Mouse (Mus musculus) ES-E14 (cell line): ENCODE measurements at regions not wholly inside any gene's neighbourhood (a gene's known extent, or its start where the extent isn't known, plus 50 kb on each side); places are given as distances from the start of the nearest gene placed in this dataset.

ENCODE experiments used
- DNase-seq: peaks from one replicate; pipeline ENCODE4 v3.0.0-alpha.2; 2013; ENCODE audit warnings: low read depth, low spot score
- H3K27ac ChIP-seq: 2 replicates; pipeline ENCODE4 v1.5.1; 2012; ENCODE audit warnings: low read depth, mild to moderate bottlenecking, low read length, moderate library complexity, mixed read lengths; ENCODE audit not compliant: poor library complexity, insufficient read depth, severe bottlenecking
- H3K36me3 ChIP-seq: 2 replicates; pipeline ENCODE4 v1.6.1; 2012; ENCODE audit warnings: mild to moderate bottlenecking, low read length, moderate library complexity, mixed read lengths; ENCODE audit not compliant: control insufficient read depth, poor library complexity, insufficient read depth, severe bottlenecking
- H3K4me1 ChIP-seq, 2 experiments: fragments of 150-350 bp in 1 of 2; sonication (generic) in 1 of 2; 2 replicates each; pipeline ENCODE4 v1.6.1; 2012; ENCODE audit warnings: low read length in 2 of 2, mild to moderate bottlenecking in 1 of 2, mixed read lengths in 1 of 2; ENCODE audit not compliant: control insufficient read depth in 2 of 2, insufficient read depth in 2 of 2, poor library complexity in 1 of 2
- H3K4me3 ChIP-seq, 2 experiments: fragments of 150-350 bp in 1 of 2; sonication (generic) in 1 of 2; 2 replicates each; pipeline ENCODE4 v1.5.1; 2012; ENCODE audit warnings: low read length in 2 of 2, low read depth in 1 of 2, mild to moderate bottlenecking in 1 of 2, mixed read lengths in 1 of 2; ENCODE audit not compliant: insufficient read depth in 1 of 2, poor library complexity in 1 of 2, severe bottlenecking in 1 of 2
- H3K9ac ChIP-seq: 2 replicates; pipeline ENCODE4 v1.6.1; 2012; ENCODE audit warnings: low read depth, mild to moderate bottlenecking, low read length, mixed read lengths; ENCODE audit not compliant: poor library complexity, insufficient read depth, severe bottlenecking
- H3K9me3 ChIP-seq: fragments of 150-350 bp; sonication (generic); 2 replicates; pipeline ENCODE4 v1.6.1; 2012; ENCODE audit warnings: low read depth, mild to moderate bottlenecking, low read length; ENCODE audit not compliant: control insufficient read depth, insufficient read depth
- CHD2 ChIP-seq: IDR thresholded peaks from 2 replicates; pipeline ENCODE4 v1.6.1; 2014; ENCODE audit warnings: mild to moderate bottlenecking, low read depth, low read length, inconsistent platforms
- HCFC1 ChIP-seq: IDR thresholded peaks from 2 replicates; pipeline ENCODE4 v1.6.1; 2012; ENCODE audit warnings: low read length, inconsistent platforms, borderline replicate concordance; ENCODE audit not compliant: insufficient read depth
- MAFK ChIP-seq: IDR thresholded peaks from 2 replicates; pipeline ENCODE4 v1.6.1; 2014; ENCODE audit warnings: mild to moderate bottlenecking, low read depth, low read length, inconsistent platforms; ENCODE audit not compliant: insufficient read depth
- ZC3H11A ChIP-seq: IDR thresholded peaks from 2 replicates; pipeline ENCODE4 v1.6.1; 2012; ENCODE audit warnings: low read depth, mild to moderate bottlenecking, inconsistent platforms, low read length, borderline replicate concordance
- ZNF384 ChIP-seq: IDR thresholded peaks from 2 replicates; pipeline ENCODE4 v1.6.1; 2012; ENCODE audit warnings: low read depth, low read length, inconsistent platforms
- in situ Hi-C, 2 experiments: fragments of 600-800 bp; cut with MboI; formaldehyde crosslinking; loops; one replicate each; pipeline ENCODE4 v1.15.1; 2025; ENCODE audit warnings: low sequenced_read_pairs in 2 of 2, inconsistent platforms in 1 of 2; ENCODE audit not compliant: unreplicated experiment in 2 of 2

DNA sequence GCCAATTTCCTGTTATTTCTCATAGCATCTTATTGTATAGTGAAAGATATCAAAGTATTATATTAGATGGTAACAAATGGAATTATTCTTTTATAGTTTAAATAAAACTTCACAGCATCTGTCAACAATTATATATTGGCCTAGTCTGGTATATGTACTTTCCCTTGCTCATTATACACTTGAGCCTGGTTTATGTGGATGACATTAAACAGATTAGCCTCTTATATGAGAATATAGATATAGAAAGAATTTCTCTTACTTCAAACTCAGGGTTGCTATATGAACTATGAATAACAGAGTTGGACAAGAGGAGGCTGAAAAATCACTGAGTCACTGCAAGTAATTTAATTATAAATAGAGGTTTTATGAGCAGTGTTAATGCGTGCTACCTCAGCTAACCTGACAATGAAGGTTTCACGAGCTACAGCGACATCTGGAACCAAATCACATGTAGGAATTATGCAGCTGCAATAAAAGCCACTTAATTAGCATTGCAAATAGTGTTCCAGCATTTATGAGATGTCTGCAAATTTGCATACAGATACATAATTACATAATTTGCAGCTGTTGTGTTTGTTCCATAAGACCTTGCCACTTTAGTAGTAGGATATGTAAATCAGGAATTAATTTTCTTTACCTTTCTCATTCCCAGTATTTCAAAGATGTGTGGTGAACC is 452.9 kb upstream of the Frg1 start:
- no peak overlapping the region for H3K4me3 ChIP-seq
- in situ Hi-C loops: no loop called here
- H3K4me1 ChIP-seq: no peaks in the 10 kb centered on the region
- H3K36me3 ChIP-seq: no peaks in the 10 kb centered on the region
- no peaks in the 10 kb centered on the region for H3K9me3 ChIP-seq
- TF ChIP-seq MAFK (no peak), ZC3H11A (no peak), CHD2 (no peak), ZNF384 (no peak), HCFC1 (no peak)
- H3K27ac ChIP-seq: no peak overlapping the region
- H3K9ac ChIP-seq: no peak overlapping the region
- DNase-seq: no peak

DNA sequence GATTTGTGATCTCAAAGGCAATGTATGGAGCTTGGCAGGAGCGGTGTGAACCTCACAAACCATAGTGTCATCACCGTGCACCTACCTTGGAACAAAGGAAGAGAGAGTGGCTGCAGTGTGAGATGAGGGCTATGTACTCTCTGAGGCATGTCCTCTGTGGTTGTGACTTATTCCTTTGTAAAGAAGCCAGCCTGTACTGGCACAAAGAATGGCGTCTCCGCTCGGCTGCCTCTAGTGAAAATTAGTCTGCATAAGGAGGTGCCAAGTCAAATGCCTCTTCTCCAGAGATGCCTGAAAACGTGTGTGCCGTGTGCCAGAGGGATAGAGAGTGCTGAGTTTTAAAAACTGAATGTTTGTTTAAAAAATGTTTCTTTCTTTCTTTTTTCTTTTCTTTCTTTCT is 444.0 kb upstream of the Frg1 start:
- in situ Hi-C loops: no loop called here
- no peak for DNase-seq
- no peak for TF ChIP-seq MAFK
- TF ChIP-seq CHD2: no peak
- TF ChIP-seq HCFC1: no peak
- TF ChIP-seq ZC3H11A: no peak
- no peak for TF ChIP-seq ZNF384
- Histone ChIP-seq H3K9me3 (no peaks in the 10 kb centered on the region), H3K4me3 (no peak overlapping the region), H3K36me3 (no peaks in the 10 kb centered on the region), H3K27ac (no peak overlapping the region), H3K4me1 (no peaks in the 10 kb centered on the region), H3K9ac (no peak overlapping the region)

DNA sequence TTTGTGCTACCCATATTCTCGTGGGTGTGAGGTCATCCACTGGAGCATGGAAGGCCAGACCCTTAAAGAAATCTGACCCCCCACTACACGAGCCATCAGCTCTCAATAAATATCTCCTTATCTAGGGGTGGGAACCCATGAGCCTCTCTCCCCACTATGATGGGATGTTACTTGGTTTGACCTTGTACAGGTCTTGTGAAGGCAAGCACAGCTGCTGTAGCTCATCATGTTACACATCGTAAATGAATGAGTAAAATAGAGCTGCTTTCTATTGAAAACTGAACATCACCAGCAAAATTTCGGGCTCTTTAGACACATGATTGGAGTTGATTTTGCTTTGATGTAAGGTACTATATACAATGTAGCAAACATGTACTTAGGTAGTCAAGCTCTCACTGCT is 414.8 kb upstream of the Frg1 start:
- Histone ChIP-seq H3K36me3 (no peaks in the 10 kb centered on the region), H3K27ac (no peak overlapping the region), H3K9me3 (no peaks in the 10 kb centered on the region), H3K9ac (no peak overlapping the region), H3K4me3 (no peak overlapping the region), H3K4me1 (no peaks in the 10 kb centered on the region)
- in situ Hi-C loops: no loop called here
- TF ChIP-seq CHD2: no peak
- no peak for TF ChIP-seq HCFC1
- TF ChIP-seq ZC3H11A: no peak
- no peak for TF ChIP-seq ZNF384
- TF ChIP-seq MAFK: no peak
- no peak for DNase-seq

DNA sequence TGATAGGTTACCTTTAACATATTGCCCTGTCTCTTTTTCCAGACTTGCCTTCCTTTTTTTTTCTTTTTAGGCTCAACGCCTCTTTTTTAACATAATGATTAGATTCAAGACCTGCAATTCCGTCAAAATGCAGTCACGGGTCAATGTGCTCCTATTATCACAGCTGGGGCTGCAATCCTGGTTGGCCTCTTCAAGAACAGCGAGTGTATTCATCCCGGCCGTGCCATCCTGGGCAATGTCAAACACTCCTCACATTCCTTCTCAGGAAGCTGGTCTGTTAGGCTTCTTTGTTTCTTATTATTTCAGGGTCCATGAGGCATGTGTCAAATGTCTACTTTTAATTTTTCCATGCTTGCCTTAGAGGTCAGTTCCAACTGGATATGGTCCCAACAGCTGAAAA is 413.5 kb upstream of the Frg1 start:
- H3K9me3 ChIP-seq: no peaks in the 10 kb centered on the region
- DNase-seq: no peak
- H3K27ac ChIP-seq: no peak overlapping the region
- in situ Hi-C loops: no loop called here
- no peak overlapping the region for H3K4me3 ChIP-seq
- TF ChIP-seq ZC3H11A (no peak), HCFC1 (no peak), ZNF384 (no peak), MAFK (no peak), CHD2 (no peak)
- no peaks in the 10 kb centered on the region for H3K4me1 ChIP-seq
- no peak overlapping the region for H3K9ac ChIP-seq
- H3K36me3 ChIP-seq: no peaks in the 10 kb centered on the region

DNA sequence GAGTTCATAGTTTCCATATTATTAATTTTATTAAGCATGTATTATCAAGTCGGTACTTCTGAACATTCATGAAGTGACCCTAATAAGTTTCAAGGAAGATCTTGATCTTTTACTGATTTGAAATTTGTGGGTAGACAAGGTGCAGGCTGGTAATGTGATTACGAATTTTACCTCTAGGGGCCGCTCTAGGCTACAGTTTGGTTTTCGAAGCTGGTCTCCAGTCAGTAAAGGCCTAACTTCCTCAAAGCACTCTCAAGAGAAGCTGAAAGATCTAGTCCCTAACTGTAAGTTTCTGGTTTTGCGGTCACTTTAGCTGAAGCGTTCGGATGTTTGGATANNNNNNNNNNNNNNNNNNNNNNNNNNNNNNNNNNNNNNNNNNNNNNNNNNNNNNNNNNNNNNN is 408.1 kb upstream of the Frg1 start:
- in situ Hi-C loops: no loop called here
- DNase-seq: peak; percentile 59
- Histone ChIP-seq H3K4me1 (no peaks in the 10 kb centered on the region), H3K27ac (no peak overlapping the region), H3K9ac (no peak overlapping the region), H3K36me3 (no peaks in the 10 kb centered on the region), H3K9me3 (no peaks in the 10 kb centered on the region; the same call in 1 of the 2 replicates), H3K4me3 (no peak overlapping the region)
- TF ChIP-seq MAFK: no peak
- TF ChIP-seq ZC3H11A: peak; percentile 61; the same call in 1 of the 2 replicates
